Mouse (Mus musculus) erythroblast, adult 5-6 weeks (primary cell): Measurements from ENCODE around the gene Arl4a. TPM values are rescaled to one million over a fixed set of nuclear protein-coding genes. Genes with fewer than 3 reads are reported as not detected.

ENCODE experiments used
- ATAC-seq: replicated peaks from 2 replicates; pipeline ENCODE4 v1.8.0; 2016; ENCODE audit warnings: moderate number of reproducible peaks, mild to moderate bottlenecking, moderate TSS enrichment, inconsistent platforms; ENCODE audit not compliant: poor library complexity, low FRiP score, severe bottlenecking
- total RNA-seq, 2 experiments: library from RNA; stranded (forward) in 1 of 2; stranded (reverse) in 1 of 2; fragments of 150-400 nt in 1 of 2; fragments of 200-764, 138-1000 nt in 1 of 2; gene quantifications; 2 replicates each; pipeline versions ENCODE4 v1.2.3 to v1.2.4; 2015 to 2017; ENCODE audit warnings: low replicate concordance in 2 of 2

Arl4a gene
- total RNA-seq (2015; ENCODE audit: low replicate concordance) (567 and 568 TPM in 2 replicates), total RNA-seq (2017; ENCODE audit: low replicate concordance) (331 and 428 TPM in 2 replicates)

DNA sequence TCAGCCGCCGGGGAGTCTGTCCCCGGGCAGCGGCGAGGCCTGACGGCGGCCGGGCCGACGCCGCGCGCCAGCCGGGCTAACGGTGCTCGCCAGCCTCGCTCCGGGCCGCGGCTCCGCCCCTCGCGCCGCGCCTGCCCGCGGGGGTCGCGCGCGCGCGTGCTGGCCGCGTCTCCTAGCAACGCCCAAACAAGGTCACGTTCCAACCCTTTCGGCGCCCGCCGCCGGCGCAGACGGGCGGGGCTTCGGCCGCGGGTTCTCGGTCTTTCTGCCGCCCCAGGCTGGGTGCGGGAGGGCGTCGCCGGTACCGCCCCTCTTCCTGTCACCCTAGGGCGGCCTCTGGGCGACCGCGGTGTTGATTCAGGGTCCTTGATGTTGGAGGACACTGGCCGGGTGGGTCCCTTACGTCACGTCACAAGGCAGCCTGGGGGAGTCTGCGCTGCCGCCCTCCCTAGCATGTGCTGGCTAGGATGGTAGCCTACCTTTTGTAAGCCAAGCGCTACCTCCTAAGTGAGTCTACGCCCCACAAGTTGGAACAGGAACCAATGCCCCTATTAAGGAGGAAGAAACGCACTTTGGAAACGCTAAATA, at the start of gene Arl4a:
Arl4a (minus strand) TSS at position 150 of the 588 bp plus-strand sequence.
- peak; percentile 75 for ATAC-seq

DNA sequence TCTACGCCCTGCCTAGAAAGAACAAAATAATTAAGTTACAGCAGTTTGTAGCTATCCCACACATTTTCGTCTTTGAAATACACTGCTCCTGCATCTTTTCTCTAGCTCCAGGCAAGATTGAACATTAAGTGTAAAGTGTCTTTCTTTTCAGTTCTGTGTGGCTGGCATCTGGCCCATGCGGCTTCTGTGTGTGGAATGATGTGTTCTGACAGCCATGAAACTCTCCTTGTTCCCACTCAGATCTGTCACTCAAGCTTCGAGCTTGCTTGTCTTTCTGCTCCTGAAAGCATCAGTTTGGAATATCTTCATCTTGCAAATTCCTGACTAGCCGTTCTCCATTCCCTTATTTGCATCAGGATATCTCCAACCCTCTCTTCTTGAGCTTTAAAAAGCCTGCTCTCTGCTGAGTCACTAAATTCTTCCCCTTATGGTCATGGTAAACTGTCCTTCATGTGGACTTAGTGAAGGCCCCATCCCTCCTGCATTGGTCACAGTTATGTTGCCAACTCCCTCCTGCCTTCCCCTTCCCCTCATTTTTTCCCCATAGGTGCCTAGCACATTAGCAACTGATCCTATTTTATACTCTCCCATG, 48.0 kb upstream of the Arl4a start:
- no peak for ATAC-seq

DNA sequence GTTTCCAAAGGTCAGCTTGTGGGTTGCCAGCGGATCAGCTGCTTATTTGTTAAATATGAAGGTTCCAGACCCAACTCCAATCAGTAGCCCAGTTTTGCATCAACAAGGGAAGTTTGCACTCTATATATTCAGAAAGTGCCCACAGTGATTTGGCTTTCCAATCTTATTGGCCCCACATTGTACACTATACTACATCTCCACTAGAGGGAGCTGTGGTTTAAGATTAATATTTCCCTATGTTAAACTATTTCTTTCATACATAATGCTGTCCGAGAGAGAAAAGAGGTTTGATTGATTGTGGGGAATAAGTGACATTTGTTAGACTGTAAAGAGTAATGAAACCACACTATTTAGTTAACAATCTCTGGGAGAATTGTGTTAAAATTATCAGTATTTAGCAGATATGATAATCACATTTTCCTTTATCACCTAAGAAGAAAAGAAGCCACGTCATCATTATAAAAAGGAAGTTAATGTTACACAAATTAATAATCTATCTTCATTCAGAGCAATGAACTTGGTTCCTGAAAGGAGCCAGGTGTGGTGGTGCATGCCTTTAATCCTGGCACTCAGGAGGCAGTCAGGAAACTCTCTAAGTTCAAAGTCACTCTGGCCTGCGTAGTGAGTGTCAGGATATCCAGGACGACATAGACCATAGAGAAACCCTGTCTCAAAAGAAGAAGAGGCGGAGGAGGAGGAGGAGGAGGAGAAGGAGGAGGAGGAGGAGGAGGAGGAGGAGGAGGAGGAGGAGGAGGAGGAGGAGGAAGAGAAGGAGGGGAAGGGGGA, 44.8 kb upstream of the Arl4a start:
- ATAC-seq, result peak; percentile 67

DNA sequence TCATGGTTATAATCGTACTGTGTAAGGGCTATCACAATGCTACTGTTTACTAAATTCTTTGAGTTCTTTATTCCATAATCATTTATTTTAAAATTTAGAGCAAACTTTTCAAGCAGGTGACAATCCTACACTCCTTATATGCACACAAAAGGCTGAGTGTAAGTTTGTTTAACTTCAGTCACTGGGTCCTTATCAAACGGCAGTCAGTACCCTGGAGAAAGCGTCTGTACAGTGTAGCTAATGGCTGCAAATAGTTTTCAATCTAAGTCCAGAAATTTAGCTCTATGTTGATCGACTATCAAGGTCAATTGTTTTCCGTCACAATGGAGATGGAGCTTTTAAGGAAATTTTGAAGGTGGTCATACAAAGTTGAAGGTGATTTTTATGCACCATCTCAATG, 44.2 kb upstream of the Arl4a start:
- ATAC-seq, result no peak

DNA sequence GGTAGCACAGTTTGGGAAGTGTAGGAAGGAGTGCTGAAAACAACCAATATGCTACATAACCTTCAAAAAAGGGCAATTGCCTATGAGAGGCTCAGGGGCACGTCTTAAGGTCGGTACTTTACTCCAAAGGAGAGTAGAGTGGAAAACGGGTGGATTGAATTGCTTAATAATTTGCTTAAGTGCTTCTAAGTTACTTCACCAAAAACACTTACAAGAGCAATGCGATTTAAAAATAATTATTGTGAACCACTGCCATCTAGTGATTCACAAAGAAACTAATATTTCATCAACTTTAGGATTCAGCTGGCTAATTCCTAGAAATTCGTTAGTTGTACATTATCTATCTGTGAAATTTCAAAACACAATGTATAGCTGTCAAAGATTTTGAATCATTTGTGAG, 35.8 kb upstream of the Arl4a start:
- no peak for ATAC-seq

DNA sequence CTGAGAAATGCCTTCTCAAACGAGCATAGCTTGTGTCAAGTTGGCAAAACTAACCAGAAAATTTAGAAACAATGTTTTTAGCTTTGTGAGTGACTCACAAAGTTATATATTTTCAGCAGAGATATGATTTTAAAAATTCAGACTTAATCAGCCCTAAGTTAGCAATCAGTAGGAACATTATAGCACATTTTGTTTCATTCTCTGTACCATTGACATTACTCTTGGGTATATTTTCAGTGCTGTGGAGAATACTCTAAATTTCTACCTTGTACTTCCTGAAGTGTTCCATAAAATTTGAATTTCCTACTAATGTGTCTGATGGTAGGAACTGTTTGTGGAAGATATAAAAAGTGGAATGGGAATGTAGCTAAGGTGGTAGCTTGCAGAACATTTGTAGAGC, 9.2 kb upstream of the Arl4a start:
- ATAC-seq, result no peak

DNA sequence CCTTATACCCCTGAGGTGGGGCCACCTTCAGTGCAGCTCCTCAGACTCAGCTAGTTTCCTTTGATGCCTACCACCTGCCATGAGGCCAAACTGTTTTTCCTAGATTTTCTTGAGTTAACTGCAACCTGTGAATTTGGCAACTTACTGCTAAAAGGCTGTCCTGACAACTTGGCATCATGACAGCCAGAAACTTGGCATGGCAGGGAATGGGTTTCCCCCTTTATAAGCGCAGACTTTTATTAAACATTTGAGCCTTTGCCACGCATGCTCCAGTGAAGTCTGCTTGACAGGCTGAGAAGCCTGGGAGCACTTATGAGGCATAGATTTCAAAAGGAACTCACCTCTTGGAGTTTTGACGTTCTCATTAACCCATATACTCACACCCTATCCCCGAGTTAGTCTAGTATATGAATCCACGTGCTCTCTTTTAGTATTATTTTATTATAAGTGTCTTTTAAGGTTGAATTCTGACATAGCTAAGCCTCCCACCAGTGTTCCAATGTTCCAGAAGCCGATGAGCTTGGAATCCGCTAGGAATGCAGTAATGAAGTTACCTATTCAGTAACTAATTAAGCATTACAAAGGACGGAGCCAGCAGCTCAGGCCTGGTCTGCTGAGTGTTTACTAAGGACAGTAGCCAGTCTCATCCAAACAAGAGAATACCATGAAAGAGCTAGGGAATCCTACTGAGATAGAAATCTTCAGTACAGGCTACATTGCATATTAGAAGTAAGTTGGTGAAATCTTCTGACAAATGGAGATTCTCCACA, 6.2 kb upstream of the Arl4a start:
- ATAC-seq, result no peak

DNA sequence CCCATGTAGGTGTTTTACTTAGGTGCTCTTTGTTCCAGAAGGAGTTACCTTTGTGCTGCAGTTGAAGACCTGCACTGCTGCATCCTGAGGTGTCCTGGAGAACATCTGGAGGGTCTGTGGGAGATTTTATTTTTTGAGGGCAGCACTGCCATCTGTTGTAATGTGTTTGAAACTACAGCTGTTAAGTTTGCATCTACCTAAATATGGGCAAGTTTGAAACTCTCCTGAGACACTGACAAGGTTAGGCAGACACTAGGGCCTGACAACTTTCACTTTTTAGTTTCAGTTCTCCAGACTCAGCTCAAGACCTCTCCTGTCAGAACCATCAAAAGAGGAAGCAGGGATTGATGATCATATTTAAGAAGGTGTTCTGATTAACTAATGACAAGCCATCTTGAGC, 2.2 kb upstream of the Arl4a start:
- no peak for ATAC-seq

DNA sequence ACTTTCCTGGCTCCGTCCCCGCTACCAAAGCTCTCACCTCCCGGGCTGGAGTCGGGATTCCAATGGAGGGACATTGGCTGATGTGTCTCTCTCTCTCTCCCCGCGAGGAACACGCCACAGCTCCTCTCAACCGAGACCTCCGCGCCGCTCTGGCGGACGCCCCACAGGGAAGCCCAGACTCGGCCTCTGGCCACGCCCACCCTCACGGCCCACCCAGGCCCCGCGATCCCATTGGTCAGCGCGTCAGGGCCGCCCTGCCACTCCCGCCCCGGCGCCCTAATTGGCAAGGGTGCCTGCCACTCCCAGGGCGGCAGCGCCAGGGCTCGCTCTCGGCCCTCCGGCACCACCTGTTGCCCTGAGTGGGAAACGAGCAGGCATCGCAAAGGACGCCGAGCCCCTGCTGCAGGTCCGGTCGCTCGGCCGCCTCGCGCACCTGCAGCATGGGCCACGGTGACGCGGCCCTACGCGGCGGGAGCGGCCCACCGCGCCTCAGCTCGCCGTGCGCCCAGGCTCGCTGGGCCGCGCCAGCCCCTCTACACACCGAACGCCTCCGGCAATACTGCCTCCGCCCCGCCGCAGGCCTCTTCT, 505 bp downstream of the Arl4a start:
- ATAC-seq, result peak; percentile 87

DNA sequence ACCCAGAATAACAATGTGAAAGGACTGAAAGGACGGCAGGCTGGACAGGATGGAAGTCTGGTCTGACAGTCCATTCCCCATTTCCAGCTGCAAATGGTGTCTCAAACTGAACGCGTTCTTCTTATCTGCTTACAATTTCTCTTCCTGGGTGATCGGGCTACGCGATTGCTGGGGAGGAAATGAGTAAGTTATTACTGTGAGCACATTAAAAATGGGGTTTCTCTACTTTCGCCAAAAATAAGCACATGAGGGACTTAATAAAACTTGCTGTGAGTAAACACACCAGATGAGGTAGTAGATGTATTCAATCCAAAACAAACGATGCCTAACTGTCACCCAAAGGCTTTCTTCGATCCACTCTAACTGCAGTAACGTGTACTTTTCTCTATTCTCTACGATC, 1.2 kb downstream of the Arl4a start:
- 0 out of 2 replicates have a peak, but pooled peaks have one; percentile 22 for ATAC-seq

DNA sequence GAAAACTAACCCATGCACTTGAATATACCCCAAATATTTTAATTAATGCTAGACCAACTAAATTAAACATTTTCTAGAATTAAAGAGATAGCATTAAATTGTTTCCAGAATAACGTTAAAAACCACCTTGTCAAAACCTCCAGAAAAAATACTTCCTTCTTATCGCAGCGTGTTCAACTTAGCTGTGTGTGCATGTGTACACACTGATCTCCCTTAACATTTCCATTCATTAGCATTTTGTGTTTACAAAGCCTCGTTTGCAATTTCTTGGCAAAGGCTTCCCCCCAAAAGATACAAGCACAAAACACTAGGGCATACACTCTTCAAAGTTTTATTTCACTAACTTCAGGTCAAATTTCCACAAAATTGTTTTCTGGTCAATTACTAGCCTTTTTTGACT, 2.3 kb downstream of the Arl4a start:
- ATAC-seq, result no peak

DNA sequence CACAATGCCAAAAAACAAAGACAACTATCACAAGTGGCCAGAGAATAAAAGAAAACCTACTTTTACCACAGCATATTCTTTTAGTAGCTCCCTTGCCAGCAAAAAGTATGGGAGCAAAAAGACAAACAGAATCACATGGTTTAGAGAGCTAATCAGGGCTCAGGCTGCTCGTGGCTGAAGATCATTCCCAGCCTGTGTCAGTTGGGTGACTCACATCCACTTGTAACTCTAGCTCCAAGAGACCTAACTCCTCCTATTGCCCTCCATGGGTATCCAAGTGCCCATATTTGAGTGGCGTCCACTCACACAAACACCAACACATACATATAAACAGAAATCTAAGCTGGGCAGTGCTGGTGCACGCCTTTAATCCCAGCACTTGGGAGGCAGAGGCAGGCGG, 8.6 kb downstream of the Arl4a start:
- ATAC-seq, result no peak; the same call in 1 of the 2 replicates

DNA sequence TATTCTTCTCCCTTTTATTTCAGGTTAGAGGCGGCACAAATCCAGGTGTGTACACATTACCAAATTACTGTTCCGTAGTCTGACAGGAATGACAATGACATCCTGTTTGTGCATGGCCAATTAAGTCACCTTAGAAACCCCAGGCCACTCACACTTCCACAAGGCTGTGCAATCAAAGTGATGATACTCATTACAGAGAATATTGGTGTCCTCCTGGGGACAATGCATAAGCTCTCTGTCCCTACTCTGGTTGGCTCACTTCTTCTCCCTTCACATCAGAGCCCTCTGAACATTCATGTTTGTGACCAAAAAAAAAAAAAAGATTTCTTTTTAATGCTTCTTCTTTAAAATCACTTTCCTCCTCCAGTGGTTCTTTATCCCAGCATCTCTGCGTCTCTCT, 10.0 kb downstream of the Arl4a start:
- ATAC-seq, result peak; percentile 44; the same call in 1 of the 2 replicates

DNA sequence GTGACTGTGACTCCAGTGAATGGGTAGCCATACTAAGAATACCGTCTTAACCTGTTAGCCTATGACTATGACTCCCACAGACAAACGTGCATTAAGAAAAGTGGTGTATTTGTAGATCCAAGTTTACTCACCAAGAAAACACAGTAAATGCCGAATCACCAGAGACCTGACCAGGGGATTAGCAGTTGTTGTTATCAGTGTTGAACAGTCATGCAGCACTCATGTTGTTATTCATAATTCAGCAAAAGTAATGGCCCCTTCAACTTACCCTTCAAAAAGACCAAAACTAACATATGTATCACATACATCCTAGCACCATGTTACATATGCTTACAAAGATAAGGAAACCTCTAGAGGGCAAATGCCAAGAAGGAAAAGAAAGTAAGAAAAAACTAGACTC, 10.4 kb downstream of the Arl4a start:
- peak; percentile 89 for ATAC-seq

DNA sequence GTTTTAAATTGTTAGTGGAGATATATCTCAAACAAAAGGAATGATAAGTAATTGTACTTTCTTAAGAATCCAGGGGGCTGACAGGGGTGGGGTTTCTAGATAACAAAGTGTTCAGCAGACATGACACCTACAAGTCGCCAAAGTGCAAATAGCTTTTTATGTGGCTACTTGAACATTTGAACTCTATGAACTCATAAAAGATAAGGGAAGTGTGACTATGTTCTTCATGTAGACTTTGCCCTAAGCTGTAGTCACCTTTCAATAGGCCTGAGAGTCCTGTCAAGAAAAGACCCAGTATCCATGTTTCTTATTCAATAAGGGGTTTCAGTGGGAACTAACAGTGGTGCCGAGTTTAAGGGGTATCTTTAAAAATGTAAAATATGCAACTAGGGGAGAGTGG, 13.9 kb downstream of the Arl4a start:
- no peak for ATAC-seq

DNA sequence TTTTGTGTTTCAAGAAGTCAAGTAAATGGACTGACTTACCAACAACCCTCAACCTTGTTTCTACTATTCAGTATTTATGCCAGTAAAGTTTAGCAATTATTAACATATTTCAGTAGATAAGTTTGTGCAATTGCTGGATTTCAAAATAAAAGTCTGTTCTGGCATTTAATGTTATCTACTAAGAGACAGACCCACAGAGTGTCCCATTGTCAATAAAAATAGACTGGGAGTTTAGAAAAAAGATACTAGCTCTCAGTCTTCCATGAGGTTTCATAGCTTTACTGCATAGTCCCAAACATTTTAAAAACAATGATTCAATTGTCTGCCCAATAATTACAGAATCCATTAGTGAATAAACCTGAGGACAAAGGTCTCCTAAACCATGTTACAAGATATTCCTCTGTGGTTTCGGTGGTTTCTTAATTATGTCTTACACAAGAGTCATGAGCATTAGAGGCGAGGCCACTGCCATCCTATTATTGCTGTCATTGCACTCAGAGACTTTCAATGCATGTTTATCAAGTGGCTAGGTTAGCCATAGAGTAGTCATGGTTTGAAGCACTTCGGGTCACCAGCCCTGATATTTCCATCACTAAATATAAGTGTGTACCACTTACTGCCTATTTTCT, 14.7 kb downstream of the Arl4a start:
- ATAC-seq, result no peak

DNA sequence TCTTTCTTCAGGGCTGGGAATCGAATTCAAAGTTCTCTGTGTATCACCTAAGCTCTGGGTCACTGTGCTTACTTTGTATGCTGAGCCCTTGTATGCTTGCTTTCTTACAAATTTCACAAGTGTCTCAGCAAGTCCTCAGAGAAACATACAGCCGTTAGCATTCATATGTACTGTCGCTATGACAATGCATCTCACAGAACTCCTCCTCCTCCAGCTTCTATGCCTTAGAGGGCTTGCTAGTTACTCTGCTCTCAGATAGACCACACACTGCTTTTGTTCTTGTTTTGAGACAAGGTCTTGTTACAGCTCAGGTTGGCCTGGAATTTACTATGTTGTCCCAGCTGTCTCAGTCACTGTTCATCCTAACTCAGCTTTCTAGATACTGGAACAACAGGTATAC, 15.5 kb downstream of the Arl4a start:
- peak; percentile 56 for ATAC-seq

DNA sequence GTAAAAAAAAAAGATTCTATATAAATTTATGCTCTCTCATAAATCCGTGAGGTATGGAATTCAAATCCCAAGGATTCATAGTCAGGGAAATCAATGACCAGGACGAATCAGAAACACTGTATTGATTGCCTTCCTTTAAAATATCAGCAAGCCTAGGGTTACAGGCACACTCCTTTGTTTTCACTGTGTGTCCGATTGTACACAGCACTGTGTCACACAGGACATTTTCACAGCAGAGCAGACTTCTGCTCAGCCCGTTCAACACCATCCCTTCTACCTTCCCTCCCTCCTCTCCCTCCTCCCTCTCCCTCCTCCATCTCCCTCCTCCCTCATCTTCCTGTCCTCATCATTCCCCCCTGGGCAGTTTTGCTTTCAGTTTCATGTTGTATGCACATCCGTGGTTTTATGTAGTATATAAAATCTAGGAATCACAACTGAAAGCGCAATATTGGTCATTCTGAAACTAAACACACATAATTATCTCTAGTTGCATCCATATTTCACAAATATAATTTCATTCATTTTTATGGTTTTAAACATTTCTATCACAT, 19.8 kb downstream of the Arl4a start:
- ATAC-seq, result no peak
